Mouse (Mus musculus) layer of hippocampus, adult 2 months (tissue): ENCODE measurements around the gene Kctd18. TPM values are rescaled to one million over a fixed set of nuclear protein-coding genes. Genes with fewer than 3 reads are reported as not detected.

Experiments
- DNase-seq, 2 experiments: peaks; one replicate each; pipeline ENCODE4 v3.0.0; 2022; ENCODE audit warnings: low spot score in 2 of 2
- H3K27ac ChIP-seq: fragments of 200-600 bp; 2 replicates; pipeline ENCODE4 v1.8.1; 2022
- H3K4me3 ChIP-seq: fragments of 200-600 bp; 2 replicates; pipeline ENCODE4 v1.8.1; 2022; ENCODE audit warnings: mild to moderate bottlenecking
- CTCF ChIP-seq: fragments of 200-600 bp; conservative IDR thresholded peaks from 2 replicates; pipeline ENCODE4 v1.8.1; 2022; ENCODE audit warnings: antibody characterized with exemption, mild to moderate bottlenecking, moderate library complexity
- total RNA-seq, 2 experiments: library from RNA; stranded (reverse); gene quantifications; 2 replicates each; pipeline ENCODE4 v1.2.3; 2021

Gene Kctd18
- total RNA-seq, 2 experiments from 2014 or later = 21.8 to 23.9 TPM

GRCm38 (mm10) chr1:57918567-57918966, 100.2 kb downstream of the Kctd18 start:
- Histone ChIP-seq H3K4me3 (no peak overlapping the region), H3K27ac (no peak overlapping the region)
- no peak for TF ChIP-seq CTCF
- no peak for DNase-seq

- H3K27ac ChIP-seq = no peak overlapping the region
- no peak overlapping the region for H3K4me3 ChIP-seq
- no peak for TF ChIP-seq CTCF
- DNase-seq = no peak
Measured at GRCm38 (mm10) chr1:57917342-57917741, 101.4 kb downstream of the Kctd18 start.

GRCm38 (mm10) chr1:57911561-57911960, 107.2 kb downstream of the Kctd18 start:
- Histone ChIP-seq H3K27ac (no peak overlapping the region), H3K4me3 (no peak overlapping the region)
- no peak for DNase-seq
- TF ChIP-seq CTCF = no peak

GRCm38 (mm10) chr1:57906312-57906711, 112.4 kb downstream of the Kctd18 start:
- Histone ChIP-seq H3K4me3 (no peak overlapping the region), H3K27ac (no peak overlapping the region)
- no peak for DNase-seq
- no peak for TF ChIP-seq CTCF

GRCm38 (mm10) chr1:57905912-57906311, 112.8 kb downstream of the Kctd18 start:
- no peak for TF ChIP-seq CTCF
- H3K4me3 ChIP-seq = no peak overlapping the region
- no peak overlapping the region for H3K27ac ChIP-seq
- no peak for DNase-seq

Other genes with a start within 250 kb of the Kctd18 start
- gene Spats2l, start 244.8 kb downstream of the Kctd18 start, total RNA-seq = 10 to 100 TPM; 19.6 to 21.6 TPM
- under 1 TPM; 0.44 to 0.64 TPM for gene Sgo2a, start 23.0 kb downstream of the Kctd18 start, total RNA-seq
- 1 to 10 TPM; 3.8 to 4.1 TPM for gene Aox1, start 11.0 kb upstream of the Kctd18 start, total RNA-seq
- 1 to 10 TPM; 2.5 to 2.9 TPM for gene Aox3, start 94.2 kb upstream of the Kctd18 start, total RNA-seq
- 1 to 10 TPM; 2.2 to 2.5 TPM for gene Aox4, start 191.4 kb upstream of the Kctd18 start, total RNA-seq